Mouse (Mus musculus): ENCODE data around the gene Srsf11.

DNA sequence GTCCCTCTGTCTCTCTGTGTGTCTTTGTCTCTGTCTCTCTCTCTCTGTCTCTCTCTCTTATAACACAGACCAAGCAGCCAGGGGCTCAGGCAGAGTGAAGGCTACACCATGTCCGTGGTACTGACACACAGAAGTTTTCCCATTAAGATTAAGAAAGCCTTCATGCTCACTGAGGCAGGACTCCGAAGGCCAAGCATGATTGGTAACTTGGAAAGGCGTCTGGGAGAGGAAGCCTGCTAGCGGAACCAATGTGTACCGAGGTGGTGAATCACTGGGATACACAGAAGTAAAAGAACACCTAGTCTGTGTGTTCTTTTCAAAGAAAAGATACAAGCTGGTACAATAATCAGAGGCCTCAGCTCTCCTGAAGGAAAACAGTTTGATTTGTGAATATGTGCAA is 41.4 kb upstream of the Srsf11 start:
- TF ChIP-seq CTCF (IDR thresholded peaks at IDR 0.05; ENCODE audit: low read depth) (no peak), EP300 (IDR thresholded peaks at IDR 0.05; ENCODE audit: low read depth) (no peak)

Data from heart, postnatal 0 days (tissue).